Mouse (Mus musculus): Measurements from ENCODE around the gene Megf6. TPM values are rescaled to one million over a fixed set of nuclear protein-coding genes. Genes with fewer than 3 reads are reported as not detected.

The Megf6 gene
- polyA plus RNA-seq, 1 experiment from 2014 or later: 14.2 TPM

DNA sequence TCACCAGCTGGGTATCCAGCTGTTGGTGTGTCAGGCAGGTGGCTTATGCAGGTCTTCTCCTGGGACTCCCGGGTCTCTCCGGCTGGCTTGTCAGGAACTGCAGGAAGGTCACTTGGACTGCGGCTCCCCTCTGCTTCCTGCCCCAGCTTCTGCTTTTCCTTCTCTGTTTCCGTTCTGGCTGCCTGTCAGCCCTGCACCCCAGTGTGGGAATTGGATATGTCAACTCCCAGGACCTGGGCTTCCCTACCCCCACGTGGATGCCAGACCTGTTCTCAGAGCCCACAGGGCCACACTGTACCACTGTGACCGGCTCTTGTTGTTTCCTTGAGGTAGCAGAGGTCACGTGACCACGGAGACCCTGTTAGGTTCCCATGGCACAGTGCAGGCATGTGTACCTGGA is 18.4 kb downstream of the Megf6 start:
- Histone ChIP-seq H3K9me3 (replicated peaks) (no peaks in the 10 kb centered on the region), H3K4me1 (peaks cover 11% of the 10 kb centered on the region; the same call in 1 of the 2 replicates), H3K27ac (0 out of 2 replicates have a peak overlapping the region, but pooled peaks have one; percentile 18), H3K9ac (no peak overlapping the region), H3K27me3 (no peaks in the 10 kb centered on the region), H3K36me3 (no peaks in the 10 kb centered on the region), H3K4me2 (no peak overlapping the region), H3K4me3 (replicated peaks) (no peak overlapping the region)
- WGBS: 47% methylated on average over 8 of the region's 8 CpGs
- 0 out of 2 replicates have a peak, but pooled peaks have one; percentile 4 for ATAC-seq (replicated peaks; ENCODE audit: low FRiP score)

DNA sequence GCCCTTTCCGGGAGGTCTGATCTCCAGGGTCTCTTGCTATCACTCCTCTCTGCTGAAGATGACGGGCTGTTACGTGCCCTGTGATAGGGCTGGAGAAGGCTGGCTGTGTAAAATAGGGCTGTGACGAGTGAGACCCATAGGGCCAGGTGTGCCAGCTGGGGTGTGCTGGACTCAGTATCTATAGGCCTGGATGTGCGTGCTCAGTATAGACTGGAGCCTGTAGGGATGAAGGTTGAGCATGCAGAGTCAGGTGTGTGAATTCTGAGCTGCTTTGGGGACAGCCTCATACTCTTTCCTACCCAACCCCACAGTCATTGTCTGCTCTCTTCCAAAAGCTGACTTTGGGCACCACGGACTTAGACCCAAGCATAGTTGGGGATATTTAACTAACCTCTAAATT is 27.4 kb downstream of the Megf6 start:
- WGBS: 61% methylated on average over 6 of the region's 6 CpGs
- Histone ChIP-seq H3K27ac (no peak overlapping the region), H3K4me3 (replicated peaks) (no peak overlapping the region), H3K36me3 (no peaks in the 10 kb centered on the region), H3K4me1 (peaks cover 5% of the 10 kb centered on the region; the same call in 1 of the 2 replicates), H3K27me3 (no peaks in the 10 kb centered on the region), H3K9ac (no peak overlapping the region), H3K9me3 (replicated peaks) (peaks cover 2% of the 10 kb centered on the region; the same call in 1 of the 2 replicates), H3K4me2 (no peak overlapping the region)
- ATAC-seq (replicated peaks; ENCODE audit: low FRiP score): no peak

GRCm38 (mm10) chr4:154198377-154198961 is 27.9 kb downstream of the Megf6 start:
- H3K4me3 ChIP-seq (replicated peaks): no peak overlapping the region
- no peak overlapping the region for H3K4me2 ChIP-seq
- peaks cover 2% of the 10 kb centered on the region; the same call in 1 of the 2 replicates for H3K9me3 ChIP-seq (replicated peaks)
- H3K36me3 ChIP-seq: no peaks in the 10 kb centered on the region
- peaks cover 5% of the 10 kb centered on the region; the same call in 1 of the 2 replicates for H3K4me1 ChIP-seq
- ATAC-seq (replicated peaks; ENCODE audit: low FRiP score): 0 out of 2 replicates have a peak, but pooled peaks have one; percentile 18
- no peak overlapping the region for H3K27ac ChIP-seq
- H3K9ac ChIP-seq: no peak overlapping the region
- 70% methylated on average over 7 of the region's 7 CpGs for WGBS
- H3K27me3 ChIP-seq: no peaks in the 10 kb centered on the region

GRCm38 (mm10) chr4:154201511-154201910 is 31.0 kb downstream of the Megf6 start:
- ATAC-seq (replicated peaks; ENCODE audit: low FRiP score): no peak
- H3K27ac ChIP-seq: no peak overlapping the region
- no peaks in the 10 kb centered on the region for H3K27me3 ChIP-seq
- H3K9me3 ChIP-seq (replicated peaks): no peaks in the 10 kb centered on the region
- no peaks in the 10 kb centered on the region for H3K36me3 ChIP-seq
- H3K9ac ChIP-seq: no peak overlapping the region
- WGBS: 63% methylated on average over 5 of the region's 5 CpGs
- H3K4me2 ChIP-seq: no peak overlapping the region
- H3K4me3 ChIP-seq (replicated peaks): no peak overlapping the region
- H3K4me1 ChIP-seq: peaks cover 11% of the 10 kb centered on the region

GRCm38 (mm10) chr4:154204532-154204931 is 34.0 kb downstream of the Megf6 start:
- Histone ChIP-seq H3K27me3 (no peaks in the 10 kb centered on the region; the same call in 1 of the 2 replicates), H3K4me2 (no peak overlapping the region), H3K36me3 (no peaks in the 10 kb centered on the region), H3K27ac (no peak overlapping the region), H3K4me3 (replicated peaks) (no peak overlapping the region), H3K9ac (no peak overlapping the region), H3K4me1 (peaks cover 10% of the 10 kb centered on the region; the same call in 1 of the 2 replicates), H3K9me3 (replicated peaks) (no peaks in the 10 kb centered on the region)
- ATAC-seq (replicated peaks; ENCODE audit: low FRiP score): no peak
- WGBS: 78% methylated on average over 7 of the region's 7 CpGs

DNA sequence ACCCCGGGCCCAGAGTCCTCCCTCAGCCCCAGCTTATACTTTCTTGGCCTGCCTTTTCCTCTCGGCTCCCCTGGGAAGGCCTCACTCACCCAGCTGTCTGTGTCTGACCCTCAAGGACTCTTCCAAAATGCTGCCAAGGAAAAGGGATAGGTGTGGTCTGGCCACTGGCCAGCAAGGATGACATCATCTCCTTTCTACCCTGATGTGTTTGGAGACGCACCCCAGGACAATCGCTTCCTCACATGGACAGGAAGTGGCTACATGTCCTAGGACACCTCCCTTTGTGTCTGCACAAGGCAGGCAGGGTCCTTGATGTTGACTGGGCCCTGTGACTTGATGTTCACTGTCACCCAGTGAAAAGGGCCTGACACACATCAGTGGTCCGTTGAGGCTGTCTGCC is 34.9 kb downstream of the Megf6 start:
- Histone ChIP-seq H3K4me2 (no peak overlapping the region), H3K4me3 (replicated peaks) (no peak overlapping the region), H3K36me3 (no peaks in the 10 kb centered on the region), H3K27me3 (no peaks in the 10 kb centered on the region; the same call in 1 of the 2 replicates), H3K27ac (no peak overlapping the region), H3K4me1 (peaks cover 14% of the 10 kb centered on the region; the same call in 1 of the 2 replicates), H3K9me3 (replicated peaks) (no peaks in the 10 kb centered on the region), H3K9ac (no peak overlapping the region)
- WGBS: 76% methylated on average over 5 of the region's 5 CpGs
- no peak for ATAC-seq (replicated peaks; ENCODE audit: low FRiP score)

GRCm38 (mm10) chr4:154207261-154207660 is 36.7 kb downstream of the Megf6 start:
- H3K4me2 ChIP-seq: no peak overlapping the region
- H3K36me3 ChIP-seq: no peaks in the 10 kb centered on the region
- H3K27ac ChIP-seq: no peak overlapping the region
- H3K27me3 ChIP-seq: no peaks in the 10 kb centered on the region; the same call in 1 of the 2 replicates
- H3K4me3 ChIP-seq (replicated peaks): no peak overlapping the region
- 19% methylated on average over 5 of the region's 5 CpGs for WGBS
- ATAC-seq (replicated peaks; ENCODE audit: low FRiP score): no peak
- H3K9ac ChIP-seq: no peak overlapping the region
- H3K9me3 ChIP-seq (replicated peaks): no peaks in the 10 kb centered on the region
- H3K4me1 ChIP-seq: peaks cover 17% of the 10 kb centered on the region; the same call in 1 of the 2 replicates

DNA sequence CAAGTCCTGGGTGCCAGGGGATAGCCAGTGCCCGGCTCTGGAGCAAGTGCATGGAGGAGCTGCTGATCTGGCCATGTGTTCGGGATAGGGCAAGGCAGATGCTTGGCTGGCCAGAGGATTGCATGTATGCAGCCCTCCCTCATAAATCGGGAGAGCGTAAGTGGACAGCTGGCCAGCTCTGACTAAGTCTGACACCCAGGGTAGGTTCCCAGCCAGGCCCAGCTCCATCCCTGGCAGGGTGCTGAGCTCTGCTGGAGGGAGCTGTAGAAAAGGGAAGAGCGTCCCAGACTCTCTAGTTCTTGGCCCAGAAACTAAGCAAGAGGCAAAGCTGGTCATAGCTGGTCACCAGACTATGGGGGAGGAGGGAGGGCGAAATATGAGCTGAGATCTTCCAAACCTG is 38.5 kb downstream of the Megf6 start:
- 60% methylated on average over 6 of the region's 6 CpGs for whole genome bisulfite sequencing

GRCm38 (mm10) chr4:154209825-154210224 is 39.3 kb downstream of the Megf6 start:
- no peaks in the 10 kb centered on the region for H3K9me3 ChIP-seq (replicated peaks)
- no peak for ATAC-seq (replicated peaks; ENCODE audit: low FRiP score)
- no peaks in the 10 kb centered on the region for H3K36me3 ChIP-seq
- H3K27me3 ChIP-seq: no peaks in the 10 kb centered on the region; the same call in 1 of the 2 replicates
- H3K4me1 ChIP-seq: peaks cover 27% of the 10 kb centered on the region
- no peak overlapping the region for H3K4me3 ChIP-seq (replicated peaks)
- no peak overlapping the region for H3K4me2 ChIP-seq
- WGBS: 17% methylated on average over 3 of the region's 3 CpGs
- no peak overlapping the region for H3K27ac ChIP-seq
- no peak overlapping the region for H3K9ac ChIP-seq

More for the DNA sequence above, 38.5 kb downstream of the Megf6 start:
- H3K27ac ChIP-seq: no peak overlapping the region
- no peak for ATAC-seq (replicated peaks; ENCODE audit: low FRiP score)
- H3K4me3 ChIP-seq (replicated peaks): no peak overlapping the region
- no peaks in the 10 kb centered on the region for H3K36me3 ChIP-seq
- no peaks in the 10 kb centered on the region; the same call in 1 of the 2 replicates for H3K27me3 ChIP-seq
- no peak overlapping the region for H3K4me2 ChIP-seq
- peaks cover 24% of the 10 kb centered on the region; the same call in 1 of the 2 replicates for H3K4me1 ChIP-seq
- H3K9me3 ChIP-seq (replicated peaks): no peaks in the 10 kb centered on the region
- H3K9ac ChIP-seq: no peak overlapping the region

GRCm38 (mm10) chr4:154211459-154211858 is 40.9 kb downstream of the Megf6 start:
- Histone ChIP-seq H3K4me1 (peaks cover 25% of the 10 kb centered on the region), H3K4me3 (replicated peaks) (no peak overlapping the region), H3K9me3 (replicated peaks) (no peaks in the 10 kb centered on the region), H3K4me2 (no peak overlapping the region), H3K27me3 (no peaks in the 10 kb centered on the region; the same call in 1 of the 2 replicates), H3K9ac (no peak overlapping the region), H3K27ac (no peak overlapping the region), H3K36me3 (no peaks in the 10 kb centered on the region)
- 77% methylated on average over 13 of the region's 13 CpGs for WGBS
- ATAC-seq (replicated peaks; ENCODE audit: low FRiP score): no peak

DNA sequence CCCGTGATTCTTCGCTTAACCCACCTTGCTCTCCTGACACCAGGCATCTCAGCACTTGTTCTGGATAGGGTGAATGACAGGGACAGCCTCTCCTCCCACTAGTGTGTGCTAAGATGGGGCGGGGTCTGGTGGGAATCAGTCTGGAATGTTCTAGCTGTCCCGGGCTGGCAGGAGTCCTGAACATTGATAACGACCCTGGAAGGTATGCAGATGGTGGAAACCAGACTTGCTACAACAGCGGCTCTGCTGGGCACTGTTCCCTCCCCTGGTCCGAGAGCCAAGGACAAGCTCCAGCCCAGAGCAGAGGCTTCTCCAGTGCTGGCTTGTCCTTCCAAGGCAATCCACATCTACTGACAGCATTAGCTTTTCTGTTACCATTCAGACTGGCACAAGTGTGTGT is 43.1 kb downstream of the Megf6 start:
- peak; percentile 16; the same call in 1 of the 2 replicates for ATAC-seq (replicated peaks; ENCODE audit: low FRiP score)
- H3K4me1 ChIP-seq: peaks cover 31% of the 10 kb centered on the region
- H3K9me3 ChIP-seq (replicated peaks): no peaks in the 10 kb centered on the region
- WGBS: 62% methylated on average over 7 of the region's 7 CpGs
- H3K36me3 ChIP-seq: no peaks in the 10 kb centered on the region
- H3K4me2 ChIP-seq: no peak overlapping the region
- H3K4me3 ChIP-seq (replicated peaks): no peak overlapping the region
- no peak overlapping the region for H3K9ac ChIP-seq
- H3K27ac ChIP-seq: no peak overlapping the region; the same call in 1 of the 2 replicates
- no peaks in the 10 kb centered on the region for H3K27me3 ChIP-seq

DNA sequence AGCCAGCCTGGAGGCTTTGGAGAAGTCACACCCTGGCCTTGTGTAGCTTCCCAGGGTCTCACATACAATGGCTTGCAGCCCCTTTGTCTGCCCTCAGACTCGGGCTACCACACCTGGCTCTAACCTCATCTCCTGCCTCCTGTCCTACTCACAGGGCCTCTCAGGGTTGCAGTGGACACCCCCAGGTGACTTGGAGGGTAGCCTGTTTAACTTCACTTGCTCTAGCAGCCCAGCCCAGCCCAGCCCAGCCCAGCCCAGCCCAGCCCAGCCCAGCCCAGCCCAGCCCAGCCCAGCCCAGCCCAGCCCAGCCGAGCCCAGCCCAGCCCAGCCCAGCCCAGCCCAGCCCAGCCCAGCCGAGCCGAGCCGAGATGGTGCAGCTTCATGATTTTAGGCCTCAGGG is 43.5 kb downstream of the Megf6 start:
- 10% methylated on average over 5 of the region's 5 CpGs for WGBS

More for the DNA sequence above, 43.5 kb downstream of the Megf6 start:
- Histone ChIP-seq H3K4me2 (no peak overlapping the region), H3K4me1 (peaks cover 28% of the 10 kb centered on the region), H3K27me3 (no peaks in the 10 kb centered on the region), H3K36me3 (no peaks in the 10 kb centered on the region), H3K4me3 (replicated peaks) (no peak overlapping the region), H3K27ac (no peak overlapping the region; the same call in 1 of the 2 replicates), H3K9ac (no peak overlapping the region), H3K9me3 (replicated peaks) (no peaks in the 10 kb centered on the region)
- ATAC-seq (replicated peaks; ENCODE audit: low FRiP score): no peak; the same call in 1 of the 2 replicates

All from kidney, embryonic 15.5 days (tissue).